Mouse (Mus musculus): ENCODE data around the gene Ttc39d. TPM values are rescaled to one million over a fixed set of nuclear protein-coding genes. Genes with fewer than 3 reads are reported as not detected.

The Ttc39d gene
- 0.07 TPM in 1 of 2 replicates, not detected in the other for polyA plus RNA-seq (2014; fragmentation: Nextera tagmentation; extraction: Ambion mirVana)

GRCm38 (mm10) chr17:80206671-80207581, at the start of gene Ttc39d, which contains the start of gene Srsf7:
Gene Ttc39d (plus strand): TSS chr17:80207460.
Gene Srsf7 (minus strand): TSS chr17:80207307.
- Histone ChIP-seq H3K9me3 (ENCODE audit: low read depth, low read length) (no peaks in the 10 kb centered on the region), H3K4me1 (ENCODE audit: insufficient read depth) (no peaks in the 10 kb centered on the region), H3K36me3 (ENCODE audit: insufficient read depth) (peaks cover 41% of the 10 kb centered on the region), H3K27me3 (ENCODE audit: insufficient read depth, low read length) (no peaks in the 10 kb centered on the region), H3K4me3 (ENCODE audit: low read depth, low read length) (peak within 1 kb of the TSS; percentile 97), H3K27ac (ENCODE audit: low read depth) (peak within 1 kb of the TSS; percentile 99), H3K9ac (peak within 1 kb of the TSS; percentile 99), H3K4me2 (peak within 1 kb of the TSS; percentile 93)
- ATAC-seq (ENCODE audit: insufficient read depth) = peak; percentile 91
- no peak for TF ChIP-seq CTCF (IDR thresholded peaks at IDR 0.05; ENCODE audit: low read depth)
- DNase-seq = peak; percentile 100
- under 1% methylated on average over 94 of the region's 95 CpGs for WGBS

- H3K9me3 ChIP-seq (ENCODE audit: low read depth, low read length) = no peaks in the 10 kb centered on the region
- no peaks in the 10 kb centered on the region for H3K4me1 ChIP-seq (ENCODE audit: insufficient read depth)
- no peak overlapping the region for H3K9ac ChIP-seq
- H3K36me3 ChIP-seq (ENCODE audit: insufficient read depth) = no peaks in the 10 kb centered on the region
- no peaks in the 10 kb centered on the region for H3K27me3 ChIP-seq (ENCODE audit: insufficient read depth, low read length)
- H3K27ac ChIP-seq (ENCODE audit: low read depth) = no peak overlapping the region
- no peak for ATAC-seq (ENCODE audit: insufficient read depth)
- DNase-seq = no peak
- TF ChIP-seq CTCF (IDR thresholded peaks at IDR 0.05; ENCODE audit: low read depth) = no peak
- H3K4me2 ChIP-seq = no peak overlapping the region
- H3K4me3 ChIP-seq (ENCODE audit: low read depth, low read length) = no peak overlapping the region
- WGBS = 77% methylated on average over 6 of the region's 6 CpGs
Observed at GRCm38 (mm10) chr17:80157489-80157888, 49.8 kb upstream of the Ttc39d start.

- H3K9me3 ChIP-seq (ENCODE audit: low read depth, low read length) = no peaks in the 10 kb centered on the region
- DNase-seq (peak; percentile 94), ATAC-seq (ENCODE audit: insufficient read depth) (peak; percentile 88)
- H3K4me3 ChIP-seq (ENCODE audit: low read depth, low read length) = no peak overlapping the region
- no peak overlapping the region for H3K27ac ChIP-seq (ENCODE audit: low read depth)
- H3K27me3 ChIP-seq (ENCODE audit: insufficient read depth, low read length) = no peaks in the 10 kb centered on the region
- WGBS = 18% methylated on average over 5 of the region's 5 CpGs
- H3K36me3 ChIP-seq (ENCODE audit: insufficient read depth) = no peaks in the 10 kb centered on the region
- H3K4me2 ChIP-seq = no peak overlapping the region
- no peak overlapping the region for H3K9ac ChIP-seq
- TF ChIP-seq CTCF (IDR thresholded peaks at IDR 0.05; ENCODE audit: low read depth) = peak; percentile 5; the same call in 1 of the 2 replicates
- no peaks in the 10 kb centered on the region for H3K4me1 ChIP-seq (ENCODE audit: insufficient read depth)
Observed at GRCm38 (mm10) chr17:80160454-80160853, 46.8 kb upstream of the Ttc39d start.

GRCm38 (mm10) chr17:80163991-80164390, 43.3 kb upstream of the Ttc39d start:
- no peaks in the 10 kb centered on the region for H3K9me3 ChIP-seq (ENCODE audit: low read depth, low read length)
- no peaks in the 10 kb centered on the region for H3K4me1 ChIP-seq (ENCODE audit: insufficient read depth)
- no peak overlapping the region for H3K9ac ChIP-seq
- 69% methylated on average over 8 of the region's 8 CpGs for WGBS
- no peak overlapping the region for H3K4me2 ChIP-seq
- no peak for ATAC-seq (ENCODE audit: insufficient read depth)
- H3K4me3 ChIP-seq (ENCODE audit: low read depth, low read length) = no peak overlapping the region
- no peaks in the 10 kb centered on the region for H3K27me3 ChIP-seq (ENCODE audit: insufficient read depth, low read length)
- no peak overlapping the region for H3K27ac ChIP-seq (ENCODE audit: low read depth)
- H3K36me3 ChIP-seq (ENCODE audit: insufficient read depth) = no peaks in the 10 kb centered on the region
- DNase-seq = peak; percentile 74
- no peak for TF ChIP-seq CTCF (IDR thresholded peaks at IDR 0.05; ENCODE audit: low read depth)

GRCm38 (mm10) chr17:80165741-80166140, 41.5 kb upstream of the Ttc39d start:
- 40% methylated on average over 6 of the region's 6 CpGs for WGBS
- ATAC-seq (ENCODE audit: insufficient read depth) (0 out of 2 replicates have a peak, but pooled peaks have one; percentile 13), DNase-seq (peak; percentile 72)
- H3K27me3 ChIP-seq (ENCODE audit: insufficient read depth, low read length) = no peaks in the 10 kb centered on the region
- H3K27ac ChIP-seq (ENCODE audit: low read depth) = peak overlapping the region; percentile 21; the same call in 1 of the 2 replicates
- no peaks in the 10 kb centered on the region for H3K9me3 ChIP-seq (ENCODE audit: low read depth, low read length)
- H3K4me2 ChIP-seq = no peak overlapping the region
- 0 out of 2 replicates have a peak, but pooled peaks have one; percentile 2 for TF ChIP-seq CTCF (IDR thresholded peaks at IDR 0.05; ENCODE audit: low read depth)
- H3K4me3 ChIP-seq (ENCODE audit: low read depth, low read length) = no peak overlapping the region
- no peak overlapping the region for H3K9ac ChIP-seq
- H3K4me1 ChIP-seq (ENCODE audit: insufficient read depth) = no peaks in the 10 kb centered on the region
- no peaks in the 10 kb centered on the region for H3K36me3 ChIP-seq (ENCODE audit: insufficient read depth)

GRCm38 (mm10) chr17:80166346-80166745, 40.9 kb upstream of the Ttc39d start:
- no peak overlapping the region for H3K9ac ChIP-seq
- H3K36me3 ChIP-seq (ENCODE audit: insufficient read depth) = no peaks in the 10 kb centered on the region
- DNase-seq (no peak), ATAC-seq (ENCODE audit: insufficient read depth) (no peak)
- H3K9me3 ChIP-seq (ENCODE audit: low read depth, low read length) = no peaks in the 10 kb centered on the region
- no peak overlapping the region for H3K4me2 ChIP-seq
- H3K4me1 ChIP-seq (ENCODE audit: insufficient read depth) = no peaks in the 10 kb centered on the region
- 82% methylated on average over 6 of the region's 6 CpGs for WGBS
- TF ChIP-seq CTCF (IDR thresholded peaks at IDR 0.05; ENCODE audit: low read depth) = no peak
- no peak overlapping the region for H3K4me3 ChIP-seq (ENCODE audit: low read depth, low read length)
- no peak overlapping the region for H3K27ac ChIP-seq (ENCODE audit: low read depth)
- H3K27me3 ChIP-seq (ENCODE audit: insufficient read depth, low read length) = no peaks in the 10 kb centered on the region

GRCm38 (mm10) chr17:80167436-80167835, 39.8 kb upstream of the Ttc39d start:
- Histone ChIP-seq H3K27me3 (ENCODE audit: insufficient read depth, low read length) (no peaks in the 10 kb centered on the region), H3K4me2 (no peak overlapping the region), H3K36me3 (ENCODE audit: insufficient read depth) (no peaks in the 10 kb centered on the region), H3K4me3 (ENCODE audit: low read depth, low read length) (no peak overlapping the region), H3K27ac (ENCODE audit: low read depth) (no peak overlapping the region), H3K9me3 (ENCODE audit: low read depth, low read length) (no peaks in the 10 kb centered on the region), H3K9ac (no peak overlapping the region), H3K4me1 (ENCODE audit: insufficient read depth) (no peaks in the 10 kb centered on the region)
- DNase-seq = no peak
- TF ChIP-seq CTCF (IDR thresholded peaks at IDR 0.05; ENCODE audit: low read depth) = no peak
- no peak; the same call in 1 of the 2 replicates for ATAC-seq (ENCODE audit: insufficient read depth)
- WGBS = 79% methylated on average over 4 of the region's 4 CpGs

Data from lung, embryonic 14.5 days (tissue).